Mouse (Mus musculus) left cerebral cortex, adult 18-20 months (tissue): ENCODE data around the gene Slc16a10. TPM values are rescaled to one million over a fixed set of nuclear protein-coding genes. Genes with fewer than 3 reads are reported as not detected.
A peak's percentile ranks its signal among the peaks of the same experiment; 100 is the strongest.

Experiments
- DNase-seq, 2 experiments: peaks; one replicate each; pipeline ENCODE4 v3.0.0; 2021 to 2022; ENCODE audit warnings: low spot score in 2 of 2, mixed read lengths in 1 of 2
- total RNA-seq, 2 experiments: library from RNA; stranded (reverse); gene quantifications; 2 replicates each; pipeline ENCODE4 v1.2.3; 2021

Gene Slc16a10
- total RNA-seq, 2 experiments from 2014 or later: 3.2 to 4.1 TPM

- DNase-seq: no peak
Measured at GRCm38 (mm10) chr10:40077346-40077959, 64.6 kb downstream of the Slc16a10 start.

- DNase-seq: no peak
Measured at GRCm38 (mm10) chr10:40073608-40074007, 68.5 kb downstream of the Slc16a10 start.

- DNase-seq: no peak
Measured at GRCm38 (mm10) chr10:40070684-40071083, 71.4 kb downstream of the Slc16a10 start.

GRCm38 (mm10) chr10:40069270-40069669, 72.8 kb downstream of the Slc16a10 start:
- peak; percentile 38 to 47 for DNase-seq

- no peak for DNase-seq
Measured at GRCm38 (mm10) chr10:40068595-40068994, 73.5 kb downstream of the Slc16a10 start.

- DNase-seq: no peak
Measured at GRCm38 (mm10) chr10:40067529-40067928, 74.5 kb downstream of the Slc16a10 start.

- DNase-seq: no peak
Measured at GRCm38 (mm10) chr10:40067071-40067470, 75.0 kb downstream of the Slc16a10 start.

- no peak for DNase-seq
Measured at GRCm38 (mm10) chr10:40065357-40065756, 76.7 kb downstream of the Slc16a10 start.

GRCm38 (mm10) chr10:40063291-40063890, 78.7 kb downstream of the Slc16a10 start:
- no peak for DNase-seq

GRCm38 (mm10) chr10:40062812-40063211, 79.2 kb downstream of the Slc16a10 start:
- DNase-seq: no peak

- no peak for DNase-seq
Measured at GRCm38 (mm10) chr10:40061926-40062325, 80.1 kb downstream of the Slc16a10 start.

- DNase-seq: no peak
Measured at GRCm38 (mm10) chr10:40058786-40059120, 83.3 kb downstream of the Slc16a10 start.

- DNase-seq: no peak
Measured at GRCm38 (mm10) chr10:40058062-40058785, 83.8 kb downstream of the Slc16a10 start.

- DNase-seq: no peak
Measured at GRCm38 (mm10) chr10:40057615-40058014, 84.4 kb downstream of the Slc16a10 start.

- no peak for DNase-seq
Measured at GRCm38 (mm10) chr10:40054455-40054854, 87.6 kb downstream of the Slc16a10 start.

- DNase-seq: peak; percentile 42 to 55
Measured at GRCm38 (mm10) chr10:40053896-40054295, 88.2 kb downstream of the Slc16a10 start.

GRCm38 (mm10) chr10:40053257-40053895, 88.7 kb downstream of the Slc16a10 start:
- no peak for DNase-seq

- DNase-seq: no peak
Measured at GRCm38 (mm10) chr10:40051997-40052396, 90.1 kb downstream of the Slc16a10 start.

- DNase-seq: no peak
Measured at GRCm38 (mm10) chr10:40050763-40051162, 91.3 kb downstream of the Slc16a10 start.

- DNase-seq: no peak
Measured at GRCm38 (mm10) chr10:40041339-40041738, 100.7 kb downstream of the Slc16a10 start.

GRCm38 (mm10) chr10:40036686-40037560, 105.1 kb downstream of the Slc16a10 start:
- DNase-seq: peak in 1 of 2 experiments; percentile 58
